Mouse (Mus musculus) midbrain, embryonic 14.5 days (tissue): ENCODE data around the gene Zmynd10. TPM values are rescaled to one million over a fixed set of nuclear protein-coding genes. Genes with fewer than 3 reads are reported as not detected.

ENCODE experiments used
- ATAC-seq: fragments of 200-750 bp; cut with Nextera tagmentation; 2 replicates; pipeline ENCODE4 v1.8.0; 2017; ENCODE audit warnings: moderate number of reproducible peaks, moderate library complexity; ENCODE audit not compliant: low FRiP score, low TSS enrichment
- DNase-seq: peaks from one replicate; pipeline ENCODE4 v3.0.0-alpha.2; 2015
- H3K27ac ChIP-seq: fragments of 300-500 bp; sonication (generic); replicated peaks from 2 replicates; pipeline ENCODE4 v1.5.1; 2014; ENCODE audit warnings: mild to moderate bottlenecking, low read depth, low read length, moderate library complexity
- H3K27me3 ChIP-seq: fragments of 300-500 bp; sonication (generic); 2 replicates; pipeline ENCODE4 v1.6.1; 2014; ENCODE audit warnings: low read length, control low read depth, mixed read lengths; ENCODE audit not compliant: control insufficient read depth, insufficient read depth
- H3K36me3 ChIP-seq: fragments of 300-500 bp; sonication (generic); 2 replicates; pipeline ENCODE4 v1.6.1; 2014; ENCODE audit warnings: low read length, control low read depth; ENCODE audit not compliant: control insufficient read depth, insufficient read depth
- H3K4me1 ChIP-seq: fragments of 300-500 bp; sonication (generic); 2 replicates; pipeline ENCODE4 v1.6.1; 2014; ENCODE audit warnings: mild to moderate bottlenecking, antibody characterized with exemption, low read length, control low read depth; ENCODE audit not compliant: control insufficient read depth, insufficient read depth
- H3K4me2 ChIP-seq: fragments of 300-500 bp; sonication (generic); 2 replicates; pipeline ENCODE4 v1.6.1; 2014; ENCODE audit warnings: mild to moderate bottlenecking, low read length, moderate library complexity
- H3K4me3 ChIP-seq: fragments of 300-500 bp; sonication (generic); replicated peaks from 2 replicates; pipeline ENCODE4 v1.5.1; 2014; ENCODE audit warnings: low read depth, low read length
- H3K9ac ChIP-seq: fragments of 300-500 bp; sonication (generic); replicated peaks from 2 replicates; pipeline ENCODE4 v1.6.1; 2014; ENCODE audit warnings: mild to moderate bottlenecking, low read length, moderate library complexity
- H3K9me3 ChIP-seq: fragments of 300-500 bp; sonication (generic); 2 replicates; pipeline ENCODE4 v1.6.1; 2016; ENCODE audit warnings: low read length, control low read depth, mixed read lengths; ENCODE audit not compliant: control insufficient read depth
- WGBS: fragments of 180-500 bp; shearing (Covaris S2); extraction: QIAGEN DNeasy Blood & Tissue Kit; methylation state at CpG from one replicate; pipeline ENCODE4 v1.1.7; 2014; 5-methylcytosine and 5-hydroxymethylcytosine counted together
- polyA plus RNA-seq: library from polyadenylated mRNA; unstranded; fragments of >200 nt; fragmentation: Nextera tagmentation; extraction: Ambion mirVana; gene quantifications from 2 replicates; pipeline ENCODE4 v1.2.1, GENCODE M21; 2014

The Zmynd10 gene
- polyA plus RNA-seq: 2.2 and 2.5 TPM in 2 replicates

DNA sequence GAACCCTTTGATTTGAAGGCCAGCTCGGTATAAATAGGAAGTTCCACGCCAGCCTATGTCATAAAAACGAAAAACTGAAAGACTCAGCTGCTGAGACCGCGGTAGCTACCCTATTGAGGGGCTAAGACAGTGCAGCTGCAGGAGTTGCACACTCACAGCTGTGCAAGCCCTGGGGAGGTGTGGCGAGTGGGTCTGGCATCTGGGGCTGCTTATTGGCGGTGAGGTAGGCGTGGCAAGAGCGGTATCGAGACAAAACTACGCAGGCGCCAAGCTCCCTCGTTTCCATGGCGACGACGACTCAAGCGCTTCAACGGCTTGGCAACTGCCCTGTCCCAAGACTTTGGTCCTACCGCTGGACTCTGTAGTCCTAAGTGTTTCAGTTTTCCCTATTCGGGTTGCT is at the start of gene Zmynd10:
TSS of gene Zmynd10 (plus strand) at position 273 of the 400 bp plus-strand sequence.
- peak; percentile 70; the same call in 1 of the 2 replicates for ATAC-seq
- Histone ChIP-seq H3K9ac (no peak within 1 kb of the TSS; the same call in 1 of the 2 replicates), H3K4me1 (peaks cover 26% of the 10 kb centered on the region)

DNA sequence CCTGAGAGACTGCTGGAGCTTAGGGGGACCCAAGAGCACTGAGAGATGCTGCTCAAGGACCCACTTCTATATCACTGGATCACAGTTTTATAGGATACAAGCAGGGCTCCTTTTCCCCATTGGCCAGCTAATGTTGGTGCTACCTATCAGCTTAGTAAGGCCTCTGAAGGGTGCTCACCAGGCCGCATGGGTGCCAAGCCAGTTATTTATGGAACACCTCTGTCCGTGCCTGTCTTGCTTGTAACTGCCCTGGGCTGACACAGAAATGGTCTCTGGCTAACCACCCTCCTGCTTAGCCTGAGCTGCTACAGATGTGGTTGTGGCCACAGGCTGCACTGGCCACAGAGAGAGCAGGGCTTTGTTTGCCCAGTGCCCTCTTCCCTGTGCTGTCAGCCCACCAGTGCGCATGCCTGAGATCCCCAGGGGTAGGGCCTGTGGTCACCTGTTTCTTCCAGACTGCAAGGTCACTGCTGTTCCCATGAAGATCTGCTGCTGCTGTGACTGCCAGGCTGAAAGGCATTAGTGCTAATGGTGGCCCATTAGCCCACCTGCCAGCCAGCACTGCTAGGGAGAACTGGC is 46.3 kb upstream of the Zmynd10 start:
- Histone ChIP-seq H3K4me3 (no peak overlapping the region), H3K9me3 (no peaks in the 10 kb centered on the region), H3K4me1 (peaks cover 24% of the 10 kb centered on the region), H3K36me3 (0 out of 2 replicates have a peak, but pooled peaks cover 7% of the 10 kb centered on the region), H3K4me2 (no peak overlapping the region), H3K27ac (no peak overlapping the region; the same call in 1 of the 2 replicates), H3K9ac (no peak overlapping the region), H3K27me3 (no peaks in the 10 kb centered on the region)
- whole genome bisulfite sequencing: 95% methylated on average over 3 of the region's 3 CpGs
- ATAC-seq (no peak), DNase-seq (no peak)

More for the DNA sequence above, at the start of gene Zmynd10:
- Histone ChIP-seq H3K4me3 (peak within 1 kb of the TSS; percentile 19), H3K27me3 (peaks cover 20% of the 10 kb centered on the region), H3K36me3 (peaks cover 19% of the 10 kb centered on the region), H3K9me3 (no peaks in the 10 kb centered on the region), H3K27ac (peak within 1 kb of the TSS; percentile 14; the same call in 1 of the 2 replicates), H3K4me2 (peak within 1 kb of the TSS; percentile 48)
- WGBS: 3% methylated on average over 20 of the region's 20 CpGs
- peak; percentile 96 for DNase-seq

DNA sequence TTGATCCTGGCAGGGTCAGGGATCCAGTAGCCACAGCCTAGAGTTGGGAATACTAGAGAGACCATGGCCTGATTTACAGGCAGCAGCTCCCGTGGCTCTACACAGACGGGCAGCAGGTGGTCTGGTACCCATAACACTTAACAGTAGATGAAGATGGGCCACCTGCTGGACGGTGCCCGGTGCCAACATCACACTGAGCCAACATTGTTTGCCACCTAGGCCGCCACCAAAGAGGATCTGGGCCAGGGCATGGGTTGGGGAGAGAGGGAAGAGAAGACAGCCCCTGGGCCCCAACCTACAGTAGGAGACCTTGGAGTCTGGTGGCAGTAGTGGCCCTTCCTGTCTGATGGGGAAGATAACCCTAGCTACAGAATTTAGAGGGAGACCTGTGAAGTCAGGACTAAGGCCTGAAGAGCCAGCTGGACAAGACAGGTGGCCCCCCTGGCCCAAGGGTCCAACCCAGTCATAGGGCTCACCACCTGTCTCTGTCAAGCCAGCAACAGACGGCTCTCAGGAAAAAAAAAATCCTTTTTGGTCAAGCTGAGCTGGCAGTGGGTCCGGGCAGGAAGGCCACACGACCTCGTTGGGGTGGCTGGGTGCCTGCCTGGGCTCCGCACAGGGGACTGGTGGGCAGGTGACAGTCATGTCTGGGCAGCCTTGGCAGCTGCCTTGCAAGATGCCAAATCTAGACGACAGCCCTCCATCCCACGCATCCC is 44.8 kb upstream of the Zmynd10 start:
- Histone ChIP-seq H3K27ac (no peak overlapping the region), H3K4me2 (no peak overlapping the region), H3K4me3 (no peak overlapping the region), H3K4me1 (peaks cover 29% of the 10 kb centered on the region), H3K9me3 (no peaks in the 10 kb centered on the region), H3K9ac (no peak overlapping the region), H3K27me3 (no peaks in the 10 kb centered on the region), H3K36me3 (0 out of 2 replicates have a peak, but pooled peaks cover 7% of the 10 kb centered on the region)
- ATAC-seq (no peak), DNase-seq (no peak)
- 89% methylated on average over 12 of the region's 12 CpGs for WGBS

DNA sequence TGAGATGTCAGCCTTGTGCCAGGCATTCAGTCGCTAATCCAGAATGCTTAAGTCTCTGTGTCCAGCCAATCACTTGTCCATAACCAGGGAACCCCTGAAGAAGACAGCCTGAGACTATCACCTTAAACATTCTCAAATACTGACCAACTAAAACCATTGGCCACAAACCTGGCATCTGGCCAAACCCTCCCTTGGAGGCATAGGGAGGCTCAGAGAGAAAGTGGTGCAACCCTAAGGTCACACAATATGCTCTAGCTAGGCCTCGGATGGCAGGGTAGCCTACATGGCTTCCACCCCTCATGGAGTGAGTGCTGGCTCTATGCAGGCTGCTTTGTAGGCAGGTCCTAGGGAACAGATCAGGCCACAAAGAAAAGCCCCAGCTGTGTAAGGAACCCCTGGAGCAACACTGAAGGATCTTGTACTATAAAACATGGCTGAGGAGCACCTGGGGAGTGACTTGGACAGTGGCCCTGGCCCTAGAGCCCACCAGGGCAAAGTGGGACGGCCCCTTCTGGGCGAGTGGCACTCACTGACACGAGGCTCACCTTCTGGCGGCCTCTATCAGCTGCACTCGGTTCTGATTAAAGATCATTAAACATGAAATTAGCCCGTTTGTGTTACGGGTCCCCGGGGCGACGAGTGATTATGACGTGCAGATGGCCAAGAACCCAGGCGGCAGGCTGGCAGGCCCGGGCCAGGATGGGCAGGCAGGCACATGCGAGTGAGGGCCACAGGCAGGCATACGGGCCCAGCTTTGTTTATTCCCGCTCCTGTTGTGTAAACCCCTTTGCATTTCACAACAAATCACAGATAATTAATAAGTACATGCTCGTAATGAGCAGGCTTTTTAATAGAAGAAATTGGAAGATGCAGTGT is 42.2 kb upstream of the Zmynd10 start:
- Histone ChIP-seq H3K9me3 (no peaks in the 10 kb centered on the region), H3K27me3 (no peaks in the 10 kb centered on the region), H3K4me3 (no peak overlapping the region), H3K36me3 (no peaks in the 10 kb centered on the region), H3K4me1 (peaks cover 49% of the 10 kb centered on the region), H3K9ac (0 out of 2 replicates have a peak overlapping the region, but pooled peaks have one; percentile 20), H3K4me2 (no peak overlapping the region), H3K27ac (peak overlapping the region; percentile 72)
- WGBS: 55% methylated on average over 19 of the region's 19 CpGs
- DNase-seq (no peak), ATAC-seq (0 out of 2 replicates have a peak, but pooled peaks have one; percentile 15)

DNA sequence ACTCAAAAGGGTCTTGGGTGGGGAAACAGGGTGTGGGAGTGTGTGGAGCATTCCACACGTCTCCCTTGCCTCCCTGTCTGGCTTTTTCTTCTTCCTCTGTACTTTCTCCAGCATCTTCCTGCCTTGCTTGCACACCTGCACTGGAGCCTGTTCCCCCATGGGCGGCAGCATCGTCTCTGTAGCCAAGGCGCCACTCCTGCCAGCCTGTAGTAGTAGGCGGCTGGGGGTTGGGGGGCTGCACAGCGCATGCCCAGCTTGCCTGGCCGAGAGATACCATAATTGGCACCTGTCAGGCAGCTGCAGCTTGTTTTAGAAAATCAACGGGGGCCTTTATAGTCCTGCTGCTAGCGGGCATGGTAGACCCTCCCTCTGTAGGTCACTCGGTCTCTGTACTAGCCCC is 38.8 kb upstream of the Zmynd10 start:
- ATAC-seq (no peak), DNase-seq (peak; percentile 72)
- no peaks in the 10 kb centered on the region for H3K9me3 ChIP-seq
- WGBS: 50% methylated on average over 10 of the region's 10 CpGs
- H3K4me1 ChIP-seq: peaks cover 54% of the 10 kb centered on the region
- no peak overlapping the region for H3K4me3 ChIP-seq
- H3K27me3 ChIP-seq: no peaks in the 10 kb centered on the region
- no peaks in the 10 kb centered on the region for H3K36me3 ChIP-seq
- H3K4me2 ChIP-seq: no peak overlapping the region
- H3K27ac ChIP-seq: peak overlapping the region; percentile 52; the same call in 1 of the 2 replicates
- H3K9ac ChIP-seq: no peak overlapping the region; the same call in 1 of the 2 replicates

DNA sequence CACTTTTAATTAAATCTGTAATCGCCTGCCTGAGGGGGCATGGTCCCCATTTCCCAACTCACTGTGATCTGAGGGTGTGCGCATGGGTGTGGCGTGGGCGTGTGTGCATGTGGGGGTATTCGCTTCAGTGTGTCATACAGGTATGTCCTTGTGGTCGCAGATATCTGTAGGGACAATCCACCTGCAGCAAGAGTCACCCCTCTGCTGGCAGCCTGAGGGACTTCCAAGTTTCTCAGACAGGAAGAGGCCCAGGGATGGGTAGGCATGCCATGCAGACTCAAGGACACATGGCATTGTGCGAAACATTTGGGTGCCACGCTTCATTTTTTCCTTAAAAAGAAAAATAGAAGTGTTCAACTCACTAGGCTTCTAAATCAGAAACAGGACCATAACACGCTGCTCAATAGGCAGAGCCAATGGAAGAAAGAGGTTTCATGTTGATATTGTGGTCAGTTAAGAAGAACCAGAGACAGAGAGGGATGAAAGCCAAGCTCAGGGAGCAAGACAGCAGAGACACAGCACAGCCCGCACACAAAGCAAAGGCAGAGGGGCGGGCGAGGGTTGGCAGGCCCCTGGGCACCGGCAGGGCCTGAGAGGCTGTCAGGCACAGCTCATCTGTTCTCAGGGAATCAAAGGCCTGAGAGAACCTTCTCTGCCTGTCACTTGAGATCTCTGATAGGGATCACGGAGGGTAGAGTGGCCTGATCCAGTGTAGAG is 36.6 kb upstream of the Zmynd10 start:
- no peaks in the 10 kb centered on the region for H3K36me3 ChIP-seq
- H3K4me3 ChIP-seq: no peak overlapping the region
- no peaks in the 10 kb centered on the region for H3K9me3 ChIP-seq
- 81% methylated on average over 14 of the region's 14 CpGs for WGBS
- no peak for DNase-seq
- no peaks in the 10 kb centered on the region for H3K27me3 ChIP-seq
- no peak overlapping the region for H3K4me2 ChIP-seq
- ATAC-seq: no peak
- peak overlapping the region; percentile 79 for H3K27ac ChIP-seq
- H3K9ac ChIP-seq: no peak overlapping the region
- H3K4me1 ChIP-seq: peaks cover 35% of the 10 kb centered on the region

DNA sequence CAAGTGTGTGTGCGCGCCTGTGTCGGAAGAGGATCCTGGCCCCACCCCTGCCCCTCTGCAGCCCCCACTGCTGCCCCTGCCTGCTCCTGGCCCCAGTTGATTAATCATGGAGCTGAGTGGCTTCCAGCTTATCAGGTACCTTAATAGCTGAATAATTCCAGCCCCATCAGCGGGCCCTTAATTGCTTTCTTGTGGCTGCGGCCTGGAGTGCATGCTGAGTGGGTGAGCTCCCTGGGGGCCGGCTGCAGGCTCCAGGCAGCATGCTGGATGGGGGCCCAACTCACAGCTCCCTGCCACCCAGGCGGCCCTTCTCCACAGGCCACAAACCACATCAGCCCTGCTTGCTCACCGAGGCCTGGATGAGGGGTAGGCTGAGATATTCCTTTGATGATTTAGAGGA is 35.7 kb upstream of the Zmynd10 start:
- ATAC-seq: no peak; the same call in 1 of the 2 replicates

DNA sequence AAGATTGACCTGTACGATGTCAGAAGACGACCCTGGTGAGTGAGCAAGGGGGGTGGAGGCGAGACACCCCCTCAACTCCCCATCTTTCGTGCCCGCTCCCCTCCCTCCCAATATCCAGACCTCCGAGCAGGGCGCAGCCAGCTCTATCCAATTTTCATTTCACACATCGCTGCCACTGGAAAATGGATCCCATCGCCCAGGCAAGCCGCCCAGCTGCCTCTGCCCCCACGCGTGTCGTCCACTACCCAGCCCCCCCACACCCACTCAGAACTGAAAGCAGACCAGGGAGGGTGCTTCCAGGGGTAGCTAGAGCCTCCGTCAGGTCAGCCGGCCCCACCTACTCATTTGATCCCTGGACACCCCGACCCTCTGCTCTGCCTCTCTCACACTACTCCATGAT is 34.8 kb upstream of the Zmynd10 start:
- peak overlapping the region; percentile 79 for H3K27ac ChIP-seq
- H3K4me3 ChIP-seq: no peak overlapping the region
- H3K9me3 ChIP-seq: no peaks in the 10 kb centered on the region
- H3K4me2 ChIP-seq: no peak overlapping the region
- ATAC-seq (no peak), DNase-seq (no peak)
- 0 out of 2 replicates have a peak, but pooled peaks cover 2% of the 10 kb centered on the region for H3K36me3 ChIP-seq
- no peaks in the 10 kb centered on the region for H3K27me3 ChIP-seq
- no peak overlapping the region for H3K9ac ChIP-seq
- 49% methylated on average over 16 of the region's 16 CpGs for WGBS
- peaks cover 29% of the 10 kb centered on the region for H3K4me1 ChIP-seq

More for the DNA sequence above, 35.7 kb upstream of the Zmynd10 start:
- DNase-seq: peak; percentile 59
- H3K27ac ChIP-seq: peak overlapping the region; percentile 79
- H3K27me3 ChIP-seq: no peaks in the 10 kb centered on the region
- no peak overlapping the region for H3K4me2 ChIP-seq
- no peaks in the 10 kb centered on the region for H3K36me3 ChIP-seq
- H3K9ac ChIP-seq: no peak overlapping the region
- H3K9me3 ChIP-seq: no peaks in the 10 kb centered on the region
- WGBS: 48% methylated on average over 8 of the region's 8 CpGs
- H3K4me3 ChIP-seq: no peak overlapping the region
- peaks cover 32% of the 10 kb centered on the region for H3K4me1 ChIP-seq
